Mouse (Mus musculus): ENCODE measurements around the gene Dhrs3. TPM values are rescaled to one million over a fixed set of nuclear protein-coding genes. Genes with fewer than 3 reads are reported as not detected.
A peak's percentile ranks its signal among the peaks of the same experiment; 100 is the strongest.

Dhrs3 gene
- total RNA-seq, 2 experiments from 2014 or later, result 26.7 to 29.0 TPM

- TF ChIP-seq CTCF (conservative IDR thresholded peaks at IDR 0.05), result peak; percentile 99; the same call in 1 of the 2 replicates
- peak; percentile 58 to 67 for DNase-seq (ENCODE audit: low spot score in 2 of 2)
- Histone ChIP-seq H3K27ac (peak overlapping the region; percentile 85; the same call in 1 of the 2 replicates), H3K4me3 (no peak overlapping the region)
These were observed 1.9 kb upstream of the Dhrs3 start for GRCm38 (mm10) chr4:144890690-144891120.

GRCm38 (mm10) chr4:144891121-144891711, 1.4 kb upstream of the Dhrs3 start:
- no peak overlapping the region for H3K4me3 ChIP-seq
- peak overlapping the region; percentile 85 for H3K27ac ChIP-seq
- DNase-seq (ENCODE audit: low spot score in 2 of 2), result no peak
- no peak for TF ChIP-seq CTCF (conservative IDR thresholded peaks at IDR 0.05)

- Histone ChIP-seq H3K27ac (peak overlapping the region; percentile 85), H3K4me3 (peak overlapping the region; percentile 65)
- TF ChIP-seq CTCF (conservative IDR thresholded peaks at IDR 0.05), result no peak
- DNase-seq (ENCODE audit: low spot score in 2 of 2), result no peak
These were observed 889 bp upstream of the Dhrs3 start for GRCm38 (mm10) chr4:144891743-144892132.

- Histone ChIP-seq H3K4me3 (peak overlapping the region; percentile 65), H3K27ac (peak overlapping the region; percentile 85)
- no peak for TF ChIP-seq CTCF (conservative IDR thresholded peaks at IDR 0.05)
- no peak for DNase-seq (ENCODE audit: low spot score in 2 of 2)
These were observed 278 bp downstream of the Dhrs3 start for GRCm38 (mm10) chr4:144892937-144893272.

- DNase-seq (ENCODE audit: low spot score in 2 of 2), result no peak
- Histone ChIP-seq H3K4me3 (peak overlapping the region; percentile 65), H3K27ac (peak overlapping the region; percentile 85)
- TF ChIP-seq CTCF (conservative IDR thresholded peaks at IDR 0.05), result no peak
These were observed 1.2 kb downstream of the Dhrs3 start for GRCm38 (mm10) chr4:144893561-144894486.

DNA sequence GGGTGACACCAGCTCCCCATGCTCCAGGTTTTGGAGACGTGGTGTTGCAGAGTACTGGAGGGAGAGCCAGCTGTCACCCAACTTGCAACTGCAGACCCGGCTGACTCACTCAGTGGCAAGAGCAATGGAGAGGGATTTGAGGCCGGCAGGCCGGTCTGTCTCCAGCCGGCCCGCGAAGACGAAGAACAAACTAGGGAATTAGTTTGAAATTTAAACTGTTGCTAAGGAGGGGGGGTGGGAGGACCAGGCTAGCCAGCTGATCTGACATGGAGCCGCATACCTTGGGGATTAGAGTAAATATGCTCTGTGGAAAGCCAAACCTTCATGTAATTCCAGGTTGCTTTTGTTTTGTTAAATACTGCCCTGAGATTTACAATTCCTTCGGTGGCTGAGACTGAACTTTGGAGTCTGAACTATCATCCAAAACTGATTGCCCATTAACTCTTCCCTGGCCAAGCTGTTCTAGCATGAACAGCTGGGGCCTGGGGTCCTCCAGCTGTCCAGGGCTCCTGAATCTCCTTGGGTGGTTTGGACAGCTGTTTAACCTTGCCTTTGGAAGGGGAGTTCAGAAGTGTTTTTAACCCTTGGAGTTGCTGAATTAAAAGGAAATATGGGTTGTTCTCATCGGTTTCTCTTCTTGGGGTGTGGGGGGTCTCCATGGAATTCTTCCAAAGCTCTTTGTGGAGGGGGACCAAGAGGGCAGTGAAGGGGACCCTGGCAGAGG, 2.0 kb downstream of the Dhrs3 start:
- H3K27ac ChIP-seq, result peak overlapping the region; percentile 85
- H3K4me3 ChIP-seq, result peak overlapping the region; percentile 65
- no peak for DNase-seq (ENCODE audit: low spot score in 2 of 2)
- TF ChIP-seq CTCF (conservative IDR thresholded peaks at IDR 0.05), result no peak

DNA sequence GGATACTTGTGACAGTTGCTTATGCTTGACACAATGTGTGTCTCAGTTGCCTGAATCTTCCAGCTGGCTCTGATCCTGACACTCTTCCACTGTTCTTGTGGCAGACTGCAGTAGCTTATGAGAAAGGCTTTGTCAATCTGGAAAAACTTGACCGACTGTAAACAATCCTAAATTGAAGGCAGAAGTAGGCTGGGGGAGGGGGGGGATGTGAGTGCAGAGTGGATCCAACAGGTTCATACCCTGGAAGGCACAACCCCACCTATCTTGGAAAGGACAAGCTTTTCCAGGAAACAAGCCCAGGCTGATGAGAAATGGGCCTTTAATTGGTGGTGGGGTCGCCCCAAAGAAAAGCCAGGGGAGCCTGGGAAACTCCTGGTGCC, 2.6 kb downstream of the Dhrs3 start:
- no peak for DNase-seq (ENCODE audit: low spot score in 2 of 2)
- H3K27ac ChIP-seq, result peak overlapping the region; percentile 85
- peak overlapping the region; percentile 65 for H3K4me3 ChIP-seq
- no peak for TF ChIP-seq CTCF (conservative IDR thresholded peaks at IDR 0.05)

GRCm38 (mm10) chr4:144896321-144896720, 3.7 kb downstream of the Dhrs3 start:
- 0 out of 2 replicates have a peak overlapping the region, but pooled peaks have one; percentile 2 for H3K27ac ChIP-seq
- H3K4me3 ChIP-seq, result no peak overlapping the region
- peak; percentile 62 for TF ChIP-seq CTCF (conservative IDR thresholded peaks at IDR 0.05)
- DNase-seq (ENCODE audit: low spot score in 2 of 2), result no peak

DNA sequence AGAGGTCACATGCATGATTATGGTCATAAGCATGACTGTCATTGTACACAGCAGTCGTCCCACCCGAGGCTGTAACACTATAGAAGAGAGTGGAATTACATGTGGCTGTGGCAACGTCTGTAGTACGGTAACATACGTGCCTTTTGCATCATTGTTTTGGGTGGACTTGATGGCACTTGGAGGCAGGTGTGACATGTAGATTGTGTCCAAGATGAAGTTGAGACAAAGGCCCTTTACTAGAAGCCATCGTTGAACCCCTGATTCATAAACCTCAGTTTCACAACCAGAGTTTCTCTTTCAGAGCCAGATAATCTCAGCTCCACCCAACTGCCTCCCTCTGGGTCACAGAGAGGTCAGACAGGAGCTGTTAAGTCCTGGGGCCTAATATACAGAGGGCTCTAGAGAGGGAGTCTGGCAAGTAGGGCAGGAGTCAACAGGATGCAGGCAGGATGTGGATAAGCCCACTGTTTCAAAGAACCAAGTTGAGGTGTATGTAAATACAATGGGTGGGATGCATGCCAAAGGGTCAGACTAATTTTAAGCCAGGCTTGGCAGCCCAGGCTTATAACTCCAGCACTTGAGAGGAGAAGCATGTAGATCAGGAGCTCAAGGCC, 5.5 kb downstream of the Dhrs3 start:
- H3K27ac ChIP-seq, result peak overlapping the region; percentile 23; the same call in 1 of the 2 replicates
- no peak for DNase-seq (ENCODE audit: low spot score in 2 of 2)

DNA sequence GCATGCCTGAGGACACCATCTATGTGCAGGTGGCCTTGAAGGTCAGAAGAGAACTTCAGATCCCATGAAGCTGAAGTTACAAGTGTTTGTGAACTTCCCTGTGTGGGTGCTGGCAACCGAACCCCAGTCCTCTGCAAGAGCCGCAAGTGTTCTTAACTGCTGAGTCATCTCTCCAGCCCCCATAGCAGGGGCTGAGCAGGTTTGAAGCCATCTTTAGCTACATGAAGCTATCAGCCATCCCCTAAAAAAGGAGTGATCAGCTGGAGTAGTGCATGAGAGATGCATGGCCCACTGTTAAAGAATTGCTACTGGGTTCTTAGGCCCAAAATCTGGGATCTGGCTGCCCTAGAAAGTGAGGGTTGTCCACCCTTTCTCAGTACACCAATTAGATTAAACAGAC, 6.1 kb downstream of the Dhrs3 start:
- no peak for TF ChIP-seq CTCF (conservative IDR thresholded peaks at IDR 0.05)
- H3K27ac ChIP-seq, result no peak overlapping the region
- DNase-seq (ENCODE audit: low spot score in 2 of 2), result no peak
- no peak overlapping the region for H3K4me3 ChIP-seq

More for the DNA sequence above, 5.5 kb downstream of the Dhrs3 start:
- TF ChIP-seq CTCF (conservative IDR thresholded peaks at IDR 0.05), result no peak
- no peak overlapping the region for H3K4me3 ChIP-seq

DNA sequence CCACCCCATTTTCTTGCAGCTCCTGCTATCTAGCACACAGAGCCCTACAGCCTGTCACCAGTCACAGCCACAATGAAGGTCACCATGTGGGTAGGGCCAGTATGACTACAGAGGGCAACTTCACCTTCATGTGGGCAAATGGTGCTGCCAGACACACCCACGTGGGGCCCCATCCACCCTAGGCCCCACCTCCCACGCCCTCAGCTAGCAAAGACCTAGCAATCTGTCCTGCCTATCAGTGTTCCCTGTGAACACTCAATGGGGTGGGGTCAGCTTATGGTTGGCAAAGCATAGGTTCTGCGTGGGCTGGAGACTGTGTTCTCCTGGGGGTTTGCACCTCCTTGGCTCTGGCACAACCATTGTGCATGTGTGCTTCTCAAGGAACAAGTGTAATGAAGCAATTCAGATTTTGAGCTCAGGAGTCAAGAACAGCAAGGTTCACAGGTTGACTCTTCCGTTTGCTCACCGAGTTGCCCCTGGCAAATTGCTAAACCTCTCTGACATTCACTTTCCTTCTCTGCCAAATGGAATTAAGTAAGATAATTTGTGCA, 9.0 kb downstream of the Dhrs3 start:
- H3K4me3 ChIP-seq, result no peak overlapping the region
- H3K27ac ChIP-seq, result no peak overlapping the region
- no peak for DNase-seq (ENCODE audit: low spot score in 2 of 2)
- no peak for TF ChIP-seq CTCF (conservative IDR thresholded peaks at IDR 0.05)

DNA sequence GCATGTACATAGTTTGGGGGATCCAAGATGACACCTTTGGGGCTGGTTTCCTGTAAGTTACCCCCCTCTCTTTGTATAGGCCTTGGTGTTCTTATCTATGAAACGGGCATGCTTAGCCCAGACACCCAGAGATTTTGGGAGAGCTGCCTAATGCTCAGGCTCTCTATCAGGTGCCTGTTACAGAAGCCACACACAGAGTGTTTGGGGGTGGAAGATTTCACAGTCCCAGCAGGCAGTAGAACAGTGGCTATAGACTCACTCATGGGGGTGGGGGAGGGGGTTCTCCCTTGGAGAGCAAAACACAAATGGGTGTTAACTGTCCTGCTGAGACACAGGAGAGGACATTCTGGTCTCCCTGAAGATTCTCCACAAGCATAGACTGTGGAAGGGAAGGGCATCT, 10.5 kb downstream of the Dhrs3 start:
- DNase-seq (ENCODE audit: low spot score in 2 of 2), result no peak
- Histone ChIP-seq H3K4me3 (no peak overlapping the region), H3K27ac (no peak overlapping the region)
- no peak for TF ChIP-seq CTCF (conservative IDR thresholded peaks at IDR 0.05)

All from layer of hippocampus, adult 2 months (tissue).